Mouse (Mus musculus) heart, embryonic 10.5 days (tissue): Measurements from ENCODE around the gene Ssu2. TPM values are rescaled to one million over a fixed set of nuclear protein-coding genes. Genes with fewer than 3 reads are reported as not detected.

Source experiments
- DNase-seq: peaks from one replicate; pipeline ENCODE4 v3.0.0-alpha.2; 2017; ENCODE audit warnings: low spot score
- H3K27ac ChIP-seq: fragments of 300-500 bp; sonication (generic); 2 replicates; pipeline ENCODE4 v1.5.1; 2016; ENCODE audit warnings: mild to moderate bottlenecking
- H3K27me3 ChIP-seq: fragments of 300-500 bp; sonication (generic); 2 replicates; pipeline ENCODE4 v1.6.1; 2016; ENCODE audit warnings: mild to moderate bottlenecking; ENCODE audit not compliant: poor library complexity, insufficient read depth, severe bottlenecking
- H3K36me3 ChIP-seq: fragments of 300-500 bp; sonication (generic); 2 replicates; pipeline ENCODE4 v1.6.1; 2016; ENCODE audit warnings: mild to moderate bottlenecking, moderate library complexity
- H3K4me1 ChIP-seq: fragments of 300-500 bp; sonication (generic); 2 replicates; pipeline ENCODE4 v1.6.1; 2016; ENCODE audit warnings: mild to moderate bottlenecking
- H3K4me3 ChIP-seq: fragments of 300-500 bp; sonication (generic); 2 replicates; pipeline ENCODE4 v1.5.1; 2016; ENCODE audit warnings: mild to moderate bottlenecking, moderate library complexity
- H3K9me3 ChIP-seq: fragments of 300-500 bp; sonication (generic); 2 replicates; pipeline ENCODE4 v1.6.1; 2016; ENCODE audit warnings: mild to moderate bottlenecking, moderate library complexity
- WGBS: fragments of 180-500 bp; shearing (Covaris S2); methylation state at CpG from one replicate; pipeline ENCODE4 v1.1.7; 2016; 5-methylcytosine and 5-hydroxymethylcytosine counted together
- polyA plus RNA-seq: library from polyadenylated mRNA; unstranded; fragments of >200 nt; fragmentation: Nextera tagmentation; extraction: Ambion mirVana; gene quantifications from 2 replicates; pipeline ENCODE4 v1.2.1, GENCODE M21; 2016

Ssu2 gene
- polyA plus RNA-seq, 1 experiment from 2014 or later, result 0.49 TPM

- DNase-seq, result no peak
- Histone ChIP-seq H3K36me3 (no peaks in the 10 kb centered on the region), H3K27me3 (peaks cover 28% of the 10 kb centered on the region), H3K4me3 (no peak overlapping the region), H3K9me3 (no peaks in the 10 kb centered on the region), H3K27ac (no peak overlapping the region), H3K4me1 (no peaks in the 10 kb centered on the region; the same call in 1 of the 2 replicates)
- 84% methylated on average over 9 of the region's 9 CpGs for WGBS
These were observed 8.8 kb downstream of the Ssu2 start for GRCm38 (mm10) chr6:112379054-112379453.

- Histone ChIP-seq H3K4me3 (no peak overlapping the region), H3K27me3 (peaks cover 22% of the 10 kb centered on the region; the same call in 1 of the 2 replicates), H3K4me1 (no peaks in the 10 kb centered on the region), H3K27ac (0 out of 2 replicates have a peak overlapping the region, but pooled peaks have one; percentile 8), H3K9me3 (no peaks in the 10 kb centered on the region), H3K36me3 (no peaks in the 10 kb centered on the region)
- WGBS, result 61% methylated on average over 11 of the region's 13 CpGs
- DNase-seq, result no peak
These were observed 12.0 kb downstream of the Ssu2 start for GRCm38 (mm10) chr6:112375661-112376392.

GRCm38 (mm10) chr6:112373886-112374585, 13.8 kb downstream of the Ssu2 start:
- no peak for DNase-seq
- H3K36me3 ChIP-seq, result no peaks in the 10 kb centered on the region
- peaks cover 22% of the 10 kb centered on the region; the same call in 1 of the 2 replicates for H3K27me3 ChIP-seq
- H3K4me3 ChIP-seq, result no peak overlapping the region
- no peaks in the 10 kb centered on the region for H3K4me1 ChIP-seq
- no peak overlapping the region; the same call in 1 of the 2 replicates for H3K27ac ChIP-seq
- no peaks in the 10 kb centered on the region for H3K9me3 ChIP-seq
- 44% methylated on average over 8 of the region's 8 CpGs for WGBS

- Histone ChIP-seq H3K27me3 (no peaks in the 10 kb centered on the region), H3K9me3 (no peaks in the 10 kb centered on the region; the same call in 1 of the 2 replicates), H3K4me1 (no peaks in the 10 kb centered on the region), H3K27ac (no peak overlapping the region), H3K4me3 (no peak overlapping the region), H3K36me3 (no peaks in the 10 kb centered on the region)
- 82% methylated on average over 10 of the region's 10 CpGs for WGBS
- DNase-seq, result no peak
These were observed 22.5 kb downstream of the Ssu2 start for GRCm38 (mm10) chr6:112365294-112365693.

- 37% methylated on average over 2 of the region's 2 CpGs for WGBS
- DNase-seq, result no peak
- Histone ChIP-seq H3K27ac (no peak overlapping the region), H3K4me3 (no peak overlapping the region), H3K4me1 (no peaks in the 10 kb centered on the region), H3K27me3 (no peaks in the 10 kb centered on the region), H3K36me3 (no peaks in the 10 kb centered on the region), H3K9me3 (no peaks in the 10 kb centered on the region; the same call in 1 of the 2 replicates)
These were observed 23.2 kb downstream of the Ssu2 start for GRCm38 (mm10) chr6:112364581-112364980.

GRCm38 (mm10) chr6:112362349-112362958, 25.4 kb downstream of the Ssu2 start:
- 45% methylated on average over 6 of the region's 6 CpGs for WGBS
- H3K27me3 ChIP-seq, result no peaks in the 10 kb centered on the region
- H3K4me3 ChIP-seq, result no peak overlapping the region
- H3K9me3 ChIP-seq, result no peaks in the 10 kb centered on the region; the same call in 1 of the 2 replicates
- no peaks in the 10 kb centered on the region for H3K4me1 ChIP-seq
- H3K36me3 ChIP-seq, result no peaks in the 10 kb centered on the region
- no peak overlapping the region for H3K27ac ChIP-seq
- no peak for DNase-seq

- 81% methylated on average over 8 of the region's 8 CpGs for WGBS
- H3K4me3 ChIP-seq, result no peak overlapping the region
- no peaks in the 10 kb centered on the region for H3K4me1 ChIP-seq
- no peaks in the 10 kb centered on the region for H3K9me3 ChIP-seq
- H3K27me3 ChIP-seq, result no peaks in the 10 kb centered on the region
- DNase-seq, result no peak
- H3K27ac ChIP-seq, result no peak overlapping the region
- H3K36me3 ChIP-seq, result no peaks in the 10 kb centered on the region
These were observed 27.1 kb downstream of the Ssu2 start for GRCm38 (mm10) chr6:112360676-112361075.

- no peak for DNase-seq
- no peak overlapping the region for H3K27ac ChIP-seq
- 85% methylated on average over 1 of the region's 1 CpGs for WGBS
- no peaks in the 10 kb centered on the region for H3K36me3 ChIP-seq
- no peaks in the 10 kb centered on the region for H3K9me3 ChIP-seq
- no peaks in the 10 kb centered on the region for H3K4me1 ChIP-seq
- no peaks in the 10 kb centered on the region for H3K27me3 ChIP-seq
- H3K4me3 ChIP-seq, result no peak overlapping the region
These were observed 28.5 kb downstream of the Ssu2 start for GRCm38 (mm10) chr6:112359341-112359740.

GRCm38 (mm10) chr6:112350452-112350851, 37.4 kb downstream of the Ssu2 start:
- Histone ChIP-seq H3K36me3 (no peaks in the 10 kb centered on the region), H3K9me3 (no peaks in the 10 kb centered on the region), H3K4me1 (no peaks in the 10 kb centered on the region), H3K27ac (no peak overlapping the region), H3K4me3 (no peak overlapping the region), H3K27me3 (no peaks in the 10 kb centered on the region)
- no peak for DNase-seq
- 79% methylated on average over 4 of the region's 4 CpGs for WGBS

GRCm38 (mm10) chr6:112339016-112339415, 48.8 kb downstream of the Ssu2 start:
- no peak overlapping the region for H3K4me3 ChIP-seq
- no peaks in the 10 kb centered on the region for H3K4me1 ChIP-seq
- H3K9me3 ChIP-seq, result no peaks in the 10 kb centered on the region
- H3K27me3 ChIP-seq, result no peaks in the 10 kb centered on the region
- H3K27ac ChIP-seq, result no peak overlapping the region
- no peak for DNase-seq
- no peaks in the 10 kb centered on the region for H3K36me3 ChIP-seq
- WGBS, result 79% methylated on average over 4 of the region's 4 CpGs

- H3K9me3 ChIP-seq, result no peaks in the 10 kb centered on the region
- no peaks in the 10 kb centered on the region for H3K4me1 ChIP-seq
- H3K27ac ChIP-seq, result no peak overlapping the region
- no peaks in the 10 kb centered on the region for H3K27me3 ChIP-seq
- 81% methylated on average over 6 of the region's 6 CpGs for WGBS
- no peaks in the 10 kb centered on the region for H3K36me3 ChIP-seq
- no peak for DNase-seq
- no peak overlapping the region for H3K4me3 ChIP-seq
These were observed 50.2 kb downstream of the Ssu2 start for GRCm38 (mm10) chr6:112337667-112338066.

GRCm38 (mm10) chr6:112333930-112334329, 53.9 kb downstream of the Ssu2 start:
- no peak for DNase-seq
- Histone ChIP-seq H3K4me3 (no peak overlapping the region), H3K27ac (no peak overlapping the region), H3K4me1 (no peaks in the 10 kb centered on the region), H3K36me3 (no peaks in the 10 kb centered on the region), H3K9me3 (no peaks in the 10 kb centered on the region), H3K27me3 (no peaks in the 10 kb centered on the region)
- WGBS, result 74% methylated on average over 5 of the region's 5 CpGs

- Histone ChIP-seq H3K4me1 (no peaks in the 10 kb centered on the region), H3K36me3 (no peaks in the 10 kb centered on the region), H3K9me3 (no peaks in the 10 kb centered on the region), H3K27ac (no peak overlapping the region), H3K4me3 (no peak overlapping the region), H3K27me3 (no peaks in the 10 kb centered on the region)
- WGBS, result 79% methylated on average over 6 of the region's 6 CpGs
- no peak for DNase-seq
These were observed 56.6 kb downstream of the Ssu2 start for GRCm38 (mm10) chr6:112331223-112331598.
